Mouse (Mus musculus): ENCODE results near the gene Rnf31. TPM values are rescaled to one million over a fixed set of nuclear protein-coding genes. Genes with fewer than 3 reads are reported as not detected.

Rnf31 gene
- total and polyA plus RNA-seq, 2 experiments from 2014 or later = 13.6 to 15.0 TPM

DNA sequence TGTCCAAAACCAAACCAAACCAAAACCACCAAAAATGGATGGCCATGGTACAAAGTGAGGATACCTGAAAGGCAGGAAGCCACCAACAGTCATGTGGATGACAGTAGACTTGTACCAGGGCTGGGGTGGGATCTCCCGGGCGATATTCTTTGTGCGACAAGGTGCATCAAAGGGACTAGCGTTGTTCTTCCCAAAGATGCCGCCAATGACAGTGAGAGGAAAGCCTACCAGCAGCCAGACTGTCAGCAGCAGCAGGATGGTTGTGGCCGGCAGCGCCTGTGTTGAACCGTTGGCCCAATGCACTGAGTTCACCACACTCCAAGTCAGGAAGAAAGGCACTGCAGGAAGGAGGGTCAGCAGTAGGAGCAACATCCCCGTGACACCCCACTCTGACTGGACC is 46.3 kb downstream of the Rnf31 start, which contains the start of gene Gm49378:
TSS of gene Gm49378 (minus strand) at position 101 of the 400 bp plus-strand sequence.
- H3K4me1 ChIP-seq (ENCODE audit: control insufficient read depth, insufficient read depth) = peaks cover 18% of the 10 kb centered on the region
- H3K4me3 ChIP-seq (ENCODE audit: low read depth, low read length) = no peak within 1 kb of the TSS
- no peak for DNase-seq (ENCODE audit: low spot score)
- no peak within 1 kb of the TSS for H3K27ac ChIP-seq (ENCODE audit: low read depth)
- no peak within 1 kb of the TSS for H3K4me2 ChIP-seq (ENCODE audit: low read depth, low read length)
- TF ChIP-seq EP300 (IDR thresholded peaks at IDR 0.05; ENCODE audit: low read depth) (no peak), CTCF (IDR thresholded peaks at IDR 0.05; ENCODE audit: low read depth) (no peak)
- no peaks in the 10 kb centered on the region for H3K9me3 ChIP-seq (replicated peaks; ENCODE audit: control insufficient read depth, low read length)
- ATAC-seq (ENCODE audit: insufficient read depth, low read depth) = no peak
- H3K9ac ChIP-seq (replicated peaks; ENCODE audit: low read depth, low read length) = no peak within 1 kb of the TSS
- H3K36me3 ChIP-seq (replicated peaks; ENCODE audit: control insufficient read depth, insufficient read depth, low read length) = peaks cover 67% of the 10 kb centered on the region
- no peaks in the 10 kb centered on the region for H3K27me3 ChIP-seq (ENCODE audit: control insufficient read depth, insufficient read depth, low read length)
- 89% methylated on average over 9 of the region's 9 CpGs for WGBS

DNA sequence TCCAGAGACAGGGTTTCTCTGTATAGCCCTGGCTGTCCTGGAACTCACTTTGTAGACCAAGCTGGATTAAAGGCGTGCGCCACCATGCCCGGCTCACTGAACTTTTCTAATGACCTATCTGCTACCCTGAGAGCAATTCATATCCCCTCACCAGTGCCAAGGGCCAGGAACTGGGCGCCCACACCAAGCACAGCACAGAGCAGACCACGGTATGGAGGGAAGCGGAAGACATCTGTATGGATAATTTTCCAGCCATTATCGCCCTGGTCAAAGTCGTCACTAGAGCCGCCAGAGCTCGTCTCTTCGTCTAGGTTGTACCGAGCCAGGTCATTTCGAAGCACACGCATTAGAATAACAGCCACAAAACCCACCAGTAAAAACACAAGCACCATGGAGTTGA is 49.3 kb downstream of the Rnf31 start:
- no peak for TF ChIP-seq EP300 (IDR thresholded peaks at IDR 0.05; ENCODE audit: low read depth)
- TF ChIP-seq CTCF (IDR thresholded peaks at IDR 0.05; ENCODE audit: low read depth) = no peak
- H3K4me3 ChIP-seq (ENCODE audit: low read depth, low read length) = no peak overlapping the region
- DNase-seq (ENCODE audit: low spot score) (no peak), ATAC-seq (ENCODE audit: insufficient read depth, low read depth) (no peak)
- H3K36me3 ChIP-seq (replicated peaks; ENCODE audit: control insufficient read depth, insufficient read depth, low read length) = peaks cover 53% of the 10 kb centered on the region
- no peak overlapping the region for H3K4me2 ChIP-seq (ENCODE audit: low read depth, low read length)
- 94% methylated on average over 14 of the region's 14 CpGs for WGBS
- H3K27ac ChIP-seq (ENCODE audit: low read depth) = no peak overlapping the region
- H3K9me3 ChIP-seq (replicated peaks; ENCODE audit: control insufficient read depth, low read length) = no peaks in the 10 kb centered on the region
- no peak overlapping the region for H3K9ac ChIP-seq (replicated peaks; ENCODE audit: low read depth, low read length)
- H3K4me1 ChIP-seq (ENCODE audit: control insufficient read depth, insufficient read depth) = peaks cover 17% of the 10 kb centered on the region
- H3K27me3 ChIP-seq (ENCODE audit: control insufficient read depth, insufficient read depth, low read length) = no peaks in the 10 kb centered on the region

DNA sequence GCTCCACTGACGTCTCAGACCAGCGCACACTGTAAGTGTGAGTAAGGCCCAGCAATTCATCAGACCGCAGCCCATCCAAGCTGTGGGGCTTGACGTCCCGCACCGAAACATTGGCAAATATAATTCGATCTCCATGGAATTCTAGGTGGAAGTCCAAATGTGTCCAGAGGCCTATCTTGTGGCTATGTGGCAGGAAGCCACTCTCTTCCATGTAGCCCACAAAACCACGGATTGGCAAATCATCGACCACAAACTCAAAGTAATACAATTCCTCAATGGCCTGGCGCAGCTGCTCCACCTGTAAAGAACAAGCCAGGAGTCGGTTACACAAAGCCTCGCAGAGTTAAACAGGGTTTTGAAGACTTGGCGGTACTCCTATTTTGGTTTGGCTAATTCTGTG is 49.8 kb downstream of the Rnf31 start:
- no peak for ATAC-seq (ENCODE audit: insufficient read depth, low read depth)
- Histone ChIP-seq H3K27ac (ENCODE audit: low read depth) (no peak overlapping the region), H3K36me3 (replicated peaks; ENCODE audit: control insufficient read depth, insufficient read depth, low read length) (peaks cover 56% of the 10 kb centered on the region), H3K4me1 (ENCODE audit: control insufficient read depth, insufficient read depth) (peaks cover 17% of the 10 kb centered on the region), H3K4me3 (ENCODE audit: low read depth, low read length) (no peak overlapping the region), H3K9ac (replicated peaks; ENCODE audit: low read depth, low read length) (no peak overlapping the region), H3K4me2 (ENCODE audit: low read depth, low read length) (no peak overlapping the region), H3K27me3 (ENCODE audit: control insufficient read depth, insufficient read depth, low read length) (no peaks in the 10 kb centered on the region), H3K9me3 (replicated peaks; ENCODE audit: control insufficient read depth, low read length) (no peaks in the 10 kb centered on the region)
- DNase-seq (ENCODE audit: low spot score) = no peak
- WGBS = 93% methylated on average over 13 of the region's 13 CpGs
- TF ChIP-seq EP300 (IDR thresholded peaks at IDR 0.05; ENCODE audit: low read depth) (no peak), CTCF (IDR thresholded peaks at IDR 0.05; ENCODE audit: low read depth) (no peak)

DNA sequence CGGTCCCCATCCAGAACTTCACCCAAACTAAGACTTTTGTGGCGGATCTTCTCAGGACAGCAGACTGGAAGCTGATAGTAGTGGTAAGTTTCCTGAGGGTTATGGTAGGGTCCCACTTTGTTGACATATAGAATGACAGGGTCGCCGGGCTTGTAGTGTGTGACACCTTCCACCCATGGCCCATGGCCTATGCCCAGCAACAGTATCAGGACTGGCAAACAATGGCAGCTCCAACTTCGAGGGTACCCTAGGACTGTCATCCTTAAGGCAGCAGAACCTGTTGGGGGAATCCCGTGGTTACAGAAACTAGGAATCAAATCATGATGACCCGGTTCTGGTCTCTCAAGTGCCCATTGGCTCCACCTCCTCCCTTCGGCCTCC is 51.2 kb downstream of the Rnf31 start:
- WGBS = 15% methylated on average over 8 of the region's 8 CpGs
- H3K4me3 ChIP-seq (ENCODE audit: low read depth, low read length) = peak overlapping the region; percentile 98
- ATAC-seq (ENCODE audit: insufficient read depth, low read depth) = no peak
- peak overlapping the region; percentile 98 for H3K27ac ChIP-seq (ENCODE audit: low read depth)
- no peaks in the 10 kb centered on the region for H3K27me3 ChIP-seq (ENCODE audit: control insufficient read depth, insufficient read depth, low read length)
- peak overlapping the region; percentile 96 for H3K4me2 ChIP-seq (ENCODE audit: low read depth, low read length)
- no peak for DNase-seq (ENCODE audit: low spot score)
- H3K36me3 ChIP-seq (replicated peaks; ENCODE audit: control insufficient read depth, insufficient read depth, low read length) = peaks cover 49% of the 10 kb centered on the region
- no peak for TF ChIP-seq EP300 (IDR thresholded peaks at IDR 0.05; ENCODE audit: low read depth)
- TF ChIP-seq CTCF (IDR thresholded peaks at IDR 0.05; ENCODE audit: low read depth) = no peak
- peak overlapping the region; percentile 86 for H3K9ac ChIP-seq (replicated peaks; ENCODE audit: low read depth, low read length)
- H3K9me3 ChIP-seq (replicated peaks; ENCODE audit: control insufficient read depth, low read length) = no peaks in the 10 kb centered on the region
- H3K4me1 ChIP-seq (ENCODE audit: control insufficient read depth, insufficient read depth) = peaks cover 17% of the 10 kb centered on the region

DNA sequence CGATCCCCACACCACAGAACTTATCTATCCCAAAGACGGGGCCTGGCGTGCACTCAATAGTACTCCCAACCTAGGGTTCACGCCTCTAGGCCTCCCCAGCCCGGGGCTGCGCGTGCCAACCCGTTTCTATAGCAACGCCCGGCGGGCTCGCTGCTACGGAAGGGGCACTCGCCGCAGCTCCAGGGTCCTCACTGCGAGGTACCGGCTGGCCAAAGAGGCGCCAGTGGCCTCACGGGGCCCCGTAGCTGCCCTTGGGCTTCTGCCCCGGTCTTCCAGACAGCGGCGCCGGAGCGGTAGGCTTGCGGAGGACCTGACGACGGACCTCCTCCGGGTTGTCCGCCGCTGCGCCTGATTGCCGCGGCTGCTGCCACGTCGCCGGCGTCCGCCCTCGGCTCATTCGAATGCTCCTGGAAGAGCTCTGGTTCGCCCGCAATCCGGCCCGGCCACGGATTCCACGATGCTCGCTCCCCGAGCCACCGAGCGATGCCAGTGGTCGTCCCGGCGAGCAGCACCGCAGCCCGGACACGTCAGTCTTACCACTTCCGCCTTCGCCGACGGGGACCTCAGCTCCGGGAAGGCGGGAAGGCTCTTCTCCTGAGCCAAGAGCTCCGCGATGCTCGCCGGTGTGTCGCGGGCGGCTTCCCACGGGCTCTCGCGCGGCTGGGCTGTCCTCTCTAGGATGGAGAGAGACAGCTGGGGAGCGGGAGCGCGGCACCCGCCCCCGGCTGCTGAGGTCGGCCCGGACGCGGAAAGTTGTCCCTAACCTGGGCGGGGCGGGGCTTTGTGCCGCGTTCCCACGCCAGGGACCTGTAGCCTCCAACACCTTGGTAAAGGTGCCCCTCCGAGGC is 51.8 kb downstream of the Rnf31 start, which contains the start of gene Tm9sf1:
TSS of gene Tm9sf1 (minus strand) at position 747 of the 848 bp plus-strand sequence.
- peaks cover 43% of the 10 kb centered on the region for H3K36me3 ChIP-seq (replicated peaks; ENCODE audit: control insufficient read depth, insufficient read depth, low read length)
- peak within 1 kb of the TSS; percentile 98 for H3K4me3 ChIP-seq (ENCODE audit: low read depth, low read length)
- H3K4me2 ChIP-seq (ENCODE audit: low read depth, low read length) = peak within 1 kb of the TSS; percentile 96
- H3K9ac ChIP-seq (replicated peaks; ENCODE audit: low read depth, low read length) = peak within 1 kb of the TSS; percentile 86
- DNase-seq (ENCODE audit: low spot score) (peak; percentile 80), ATAC-seq (ENCODE audit: insufficient read depth, low read depth) (peak; percentile 89)
- H3K4me1 ChIP-seq (ENCODE audit: control insufficient read depth, insufficient read depth) = peaks cover 17% of the 10 kb centered on the region
- H3K27ac ChIP-seq (ENCODE audit: low read depth) = peak within 1 kb of the TSS; percentile 98
- TF ChIP-seq EP300 (IDR thresholded peaks at IDR 0.05; ENCODE audit: low read depth) (peak; percentile 95), CTCF (IDR thresholded peaks at IDR 0.05; ENCODE audit: low read depth) (no peak)
- under 1% methylated on average over 86 of the region's 89 CpGs for WGBS
- H3K27me3 ChIP-seq (ENCODE audit: control insufficient read depth, insufficient read depth, low read length) = no peaks in the 10 kb centered on the region
- no peaks in the 10 kb centered on the region for H3K9me3 ChIP-seq (replicated peaks; ENCODE audit: control insufficient read depth, low read length)

All from heart, postnatal 0 days (tissue).